Mouse (Mus musculus): Measurements from ENCODE around the gene Bdh2.

The Bdh2 gene

DNA sequence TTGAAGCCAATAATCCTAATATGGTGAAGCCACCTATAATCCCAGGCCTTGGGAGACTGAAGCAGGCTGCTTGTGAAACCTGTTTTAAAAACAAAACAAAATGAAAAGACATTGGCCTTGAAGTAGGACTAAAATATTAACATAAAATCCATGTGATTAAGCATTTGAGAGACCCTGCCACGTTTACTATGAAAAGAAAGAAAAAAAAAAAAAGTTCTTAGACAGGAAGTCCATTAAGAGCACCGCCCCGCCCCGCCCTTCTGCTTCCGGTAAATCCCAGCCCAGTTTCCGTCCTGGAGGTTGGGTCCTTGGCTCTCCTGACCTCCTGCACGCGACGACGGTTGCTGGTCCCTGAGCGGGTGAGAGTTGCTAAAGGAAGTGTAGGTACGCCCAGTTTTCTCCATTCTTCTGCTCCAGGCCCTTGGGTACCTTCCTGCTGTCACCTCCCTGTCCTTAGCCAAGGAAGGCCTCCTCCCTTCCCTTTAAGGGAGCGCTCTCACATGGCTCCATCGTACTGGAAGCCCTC lies 66.8 kb downstream of the Bdh2 start, which contains the start of gene Slc9b1:
TSS of gene Slc9b1 (plus strand) at position 291 of the 526 bp plus-strand sequence.
- in situ Hi-C loops (cut with MboI; ENCODE audit: low pct_unique_long_range_greater_than_20kb in 1 of 2, low sequenced_read_pairs in 2 of 2, unreplicated experiment in 1 of 2): no loop called here

DNA sequence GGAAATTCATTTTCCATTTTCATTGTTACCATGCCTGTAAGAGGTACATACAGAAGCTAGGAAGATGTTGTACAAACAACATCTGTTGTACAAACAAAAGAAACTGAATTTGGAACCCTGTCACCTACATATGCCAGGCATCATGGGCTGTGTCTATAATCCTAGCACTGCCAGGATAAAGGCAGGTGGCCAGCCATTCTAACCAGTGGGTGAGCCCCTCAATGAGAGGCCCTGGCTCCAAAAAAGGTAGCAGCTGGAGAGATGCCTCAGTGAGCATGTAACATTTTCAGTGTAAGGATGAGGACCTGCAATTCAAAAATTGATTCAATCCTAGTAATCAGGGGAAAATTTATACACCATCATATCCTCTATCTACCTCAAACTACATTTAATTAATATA lies 68.0 kb downstream of the Bdh2 start:
- in situ Hi-C loops (cut with MboI; ENCODE audit: low pct_unique_long_range_greater_than_20kb in 1 of 2, low sequenced_read_pairs in 2 of 2, unreplicated experiment in 1 of 2): no loop called here

GRCm38 (mm10) chr3:135351857-135352256 lies 70.8 kb downstream of the Bdh2 start:
- in situ Hi-C loops (cut with MboI; ENCODE audit: low pct_unique_long_range_greater_than_20kb in 1 of 2, low sequenced_read_pairs in 2 of 2, unreplicated experiment in 1 of 2): no loop called here
